Comparison of ENCODE assay signal across 20 mouse cellular contexts in genomic region chr3:96118702-96119101, GRCm38 (mm10). TPM values are rescaled to one million over a fixed set of nuclear protein-coding genes. Genes with fewer than 3 reads are reported as not detected.
DNase-seq lines count a peak whose midpoint lies in the region; ATAC-seq and TF ChIP-seq lines count a peak whose summit lies in the region.
"Had no signal": no experiment of that assay in that cellular context is flagged by ENCODE, and none has a peak within 500 bp of the region (broad histone marks: within the 10 kb centered on the region; RNA-seq: fewer than 3 reads in every experiment).

No protein-coding gene starts in this region.

- DNase-seq in layer of hippocampus, adult 2 months (ENCODE audit: low spot score in 2 of 2): no peak
- DNase-seq in layer of hippocampus, adult 9-11 months: no peak
- DNase-seq in MEL (ENCODE audit: low read depth, low spot score): peak; percentile 50
- no peak for DNase-seq in urinary bladder, postnatal 36 days (ENCODE audit: low spot score in 2 of 2)
- DNase-seq in spleen, postnatal 14 days (ENCODE audit: low spot score in 2 of 2): no peak
- DNase-seq: adrenal gland, adult 8-10 months; adrenal gland, postnatal 14 days; adrenal gland, postnatal 36 days; cerebellum, adult 11-12 months; cerebellum, adult 2 months; cerebellum, adult 9-10 months; cerebellum, postnatal 10 days; cerebellum, postnatal 25 days had no signal

- H3K27ac ChIP-seq in layer of hippocampus, adult 2 months: peak overlapping the region; percentile 28
- no peak overlapping the region for H3K27ac ChIP-seq in MEL (ENCODE audit: control insufficient read depth, low read depth, low read length)
- H3K27ac ChIP-seq: embryonic facial prominence, embryonic 10.5 days; embryonic facial prominence, embryonic 12.5 days; forebrain, embryonic 13.5 days; forebrain, embryonic 15.5 days had no signal

- H3K4me1 ChIP-seq in MEL (ENCODE audit: control insufficient read depth in 1 of 2, insufficient read depth in 2 of 2, low read length in 2 of 2): peaks cover 3 to 10% of the 10 kb centered on the region in 2 experiments
- H3K4me1 ChIP-seq: embryonic facial prominence, embryonic 10.5 days; embryonic facial prominence, embryonic 12.5 days; forebrain, embryonic 13.5 days; forebrain, embryonic 15.5 days had no signal

- no peak for TF ChIP-seq POLR2A in MEL (IDR thresholded peaks at IDR 0.05; ENCODE audit: control insufficient read depth in 1 of 2, insufficient read depth in 1 of 2, low read depth in 1 of 2, low read length in 2 of 2, poor library complexity in 1 of 2)

- ATAC-seq in megakaryocyte-erythroid progenitor cell, adult 5-6 weeks (replicated peaks; ENCODE audit: low FRiP score, low TSS enrichment, poor library complexity, severe bottlenecking): peak; percentile 57; the same call in 1 of the 2 replicates
- ATAC-seq: activated CD4-positive, CD25-positive, alpha-beta regulatory T cell, adult 4 months; forebrain, embryonic 13.5 days; forebrain, embryonic 15.5 days; Patski had no signal

- TF ChIP-seq RAD21 in MEL (IDR thresholded peaks at IDR 0.05; ENCODE audit: low read depth, low read length): no peak

- TF ChIP-seq CTCF in layer of hippocampus, adult 2 months (conservative IDR thresholded peaks at IDR 0.05): no peak
- TF ChIP-seq CTCF in MEL (IDR thresholded peaks at IDR 0.05 in 2 of 3, conservative IDR thresholded peaks at IDR 0.05 in 1 of 3; ENCODE audit: control insufficient read depth in 1 of 3, insufficient read depth in 1 of 3, low read depth in 2 of 3, low read length in 3 of 3, poor library complexity in 1 of 3, severe bottlenecking in 1 of 3): no peak

- no peak overlapping the region for H3K9ac ChIP-seq in MEL (ENCODE audit: control insufficient read depth, low read depth, low read length, poor library complexity, severe bottlenecking)
- H3K9ac ChIP-seq: embryonic facial prominence, embryonic 12.5 days; forebrain, embryonic 13.5 days; forebrain, embryonic 15.5 days had no signal

- peaks cover 3% of the 10 kb centered on the region for H3K79me2 ChIP-seq in MEL (ENCODE audit: control insufficient read depth, insufficient read depth, low read length, poor library complexity)

- peak in 1 of 2 experiments; percentile 64; a peak in 2 of 4 replicates for TF ChIP-seq EP300 in MEL (IDR thresholded peaks at IDR 0.05; ENCODE audit: low read depth in 1 of 2, low read length in 2 of 2)

- H3K27me3 ChIP-seq in MEL (ENCODE audit: control insufficient read depth in 1 of 2, insufficient read depth in 2 of 2, low read length in 2 of 2): no peaks in the 10 kb centered on the region
- H3K27me3 ChIP-seq: embryonic facial prominence, embryonic 12.5 days; forebrain, embryonic 13.5 days; forebrain, embryonic 15.5 days; Patski had no signal

- H3K36me3 ChIP-seq in MEL (ENCODE audit: control insufficient read depth in 1 of 2, insufficient read depth in 2 of 2, low read length in 2 of 2): peaks cover 3 to 16% of the 10 kb centered on the region in 2 experiments; a peak in 3 of 4 replicates
- H3K36me3 ChIP-seq: embryonic facial prominence, embryonic 10.5 days; embryonic facial prominence, embryonic 12.5 days; forebrain, embryonic 15.5 days had no signal

- H3K9me3 ChIP-seq in MEL (replicated peaks; ENCODE audit: insufficient read depth, low read length): no peaks in the 10 kb centered on the region
- H3K9me3 ChIP-seq: embryonic facial prominence, embryonic 10.5 days; embryonic facial prominence, embryonic 12.5 days; forebrain, embryonic 13.5 days; forebrain, embryonic 15.5 days had no signal

- H3K4me3 ChIP-seq in layer of hippocampus, adult 2 months: no peak overlapping the region
- H3K4me3 ChIP-seq in MEL (ENCODE audit: control insufficient read depth in 1 of 2, insufficient read depth in 1 of 2, low read depth in 2 of 2, low read length in 2 of 2): no peak overlapping the region
- H3K4me3 ChIP-seq: embryonic facial prominence, embryonic 10.5 days; embryonic facial prominence, embryonic 12.5 days; forebrain, embryonic 13.5 days; forebrain, embryonic 15.5 days had no signal

TF ChIP-seq in MEL, 35 proteins besides CTCF, POLR2A, EP300 and RAD21:
- TF ChIP-seq ZMIZ1 (IDR thresholded peaks at IDR 0.05; ENCODE audit: low read depth, low read length) (no peak), TAL1 (IDR thresholded peaks at IDR 0.05; ENCODE audit: low read length) (peak; percentile 48)

RNA-seq across cellular contexts. Expression of gene Otud7b, which starts 14.4 kb away (rescaled TPM):
- total RNA-seq in layer of hippocampus, adult 2 months (2021): 10 to 100 TPM; 30.1 to 33.4 TPM
- 25.8 and 27.5 TPM in 2 replicates for total RNA-seq in MEL (2012; rRNA removed)
- 10 to 100 TPM; 17.9 to 24.4 TPM for polyA plus RNA-seq in MEL (2012; ENCODE audit: insufficient read depth in 1 of 2, insufficient read length in 2 of 2, low read depth in 1 of 2, low replicate concordance in 2 of 2, missing spikeins in 1 of 2)
- total RNA-seq in megakaryocyte-erythroid progenitor cell, adult 5-6 weeks (2014; fragmentation: Nextera tagmentation): 9.7 and 12.3 TPM in 2 replicates
- total RNA-seq in megakaryocyte-erythroid progenitor cell, adult 5-6 weeks (2017): 11.7 and 15.5 TPM in 2 replicates

RNA-seq across cellular contexts. Expression of gene Mtmr11, which starts 43.1 kb away (rescaled TPM):
- total RNA-seq in layer of hippocampus, adult 2 months (2021): 1 to 10 TPM; 4.3 to 5.3 TPM
- total RNA-seq in MEL (2012; rRNA removed): 0.62 and 0.77 TPM in 2 replicates
- polyA plus RNA-seq in MEL (2012; ENCODE audit: insufficient read depth in 1 of 2, insufficient read length in 2 of 2, low read depth in 1 of 2, low replicate concordance in 2 of 2, missing spikeins in 1 of 2): 1 to 10 TPM in 1 of 2 experiments, not detected in 1; 1.4 TPM
- not detected in 2 replicates for total RNA-seq in megakaryocyte-erythroid progenitor cell, adult 5-6 weeks (2014; fragmentation: Nextera tagmentation)
- not detected in 2 replicates for total RNA-seq in megakaryocyte-erythroid progenitor cell, adult 5-6 weeks (2017)

RNA-seq across cellular contexts. Expression of gene Sf3b4, which starts 53.4 kb away (rescaled TPM):
- 10 to 100 TPM; 50.1 to 50.2 TPM for total RNA-seq in layer of hippocampus, adult 2 months (2021)
- 135 and 157 TPM in 2 replicates for total RNA-seq in MEL (2012; rRNA removed)
- polyA plus RNA-seq in MEL (2012; ENCODE audit: insufficient read depth in 1 of 2, insufficient read length in 2 of 2, low read depth in 1 of 2, low replicate concordance in 2 of 2, missing spikeins in 1 of 2): 100 to 1,000 TPM; 102 to 423 TPM
- 139 and 173 TPM in 2 replicates for total RNA-seq in megakaryocyte-erythroid progenitor cell, adult 5-6 weeks (2014; fragmentation: Nextera tagmentation)
- 24.7 and 36.9 TPM in 2 replicates for total RNA-seq in megakaryocyte-erythroid progenitor cell, adult 5-6 weeks (2017)
